Mouse (Mus musculus) neutrophil, adult 65 days (primary cell): ENCODE results near the gene Eps15l1. TPM values are rescaled to one million over a fixed set of nuclear protein-coding genes. Genes with fewer than 3 reads are reported as not detected.

Experiments
- total RNA-seq: library from RNA; stranded (reverse); gene quantifications from 2 replicates; pipeline ENCODE4 v1.2.4, GENCODE M21; 2023

Gene Eps15l1
- 46.0 and 60.4 TPM in 2 replicates for total RNA-seq

GRCm38 (mm10) chr8:72421362-72422335, at the start of gene Eps15l1:
Gene Eps15l1 (minus strand): TSS chr8:72421460.

GRCm38 (mm10) chr8:72443338-72443993, 22.2 kb upstream of the Eps15l1 start, which contains the start of the genes Calr3 and 1700030K09Rik:
Gene Calr3 (minus strand): TSS chr8:72443870.
Gene 1700030K09Rik (plus strand): TSS chr8:72443880.

GRCm38 (mm10) chr8:72318801-72319322, 102.4 kb downstream of the Eps15l1 start, which contains the start of gene Klf2:
Gene Klf2 (plus strand): TSS chr8:72319033.

DNA sequence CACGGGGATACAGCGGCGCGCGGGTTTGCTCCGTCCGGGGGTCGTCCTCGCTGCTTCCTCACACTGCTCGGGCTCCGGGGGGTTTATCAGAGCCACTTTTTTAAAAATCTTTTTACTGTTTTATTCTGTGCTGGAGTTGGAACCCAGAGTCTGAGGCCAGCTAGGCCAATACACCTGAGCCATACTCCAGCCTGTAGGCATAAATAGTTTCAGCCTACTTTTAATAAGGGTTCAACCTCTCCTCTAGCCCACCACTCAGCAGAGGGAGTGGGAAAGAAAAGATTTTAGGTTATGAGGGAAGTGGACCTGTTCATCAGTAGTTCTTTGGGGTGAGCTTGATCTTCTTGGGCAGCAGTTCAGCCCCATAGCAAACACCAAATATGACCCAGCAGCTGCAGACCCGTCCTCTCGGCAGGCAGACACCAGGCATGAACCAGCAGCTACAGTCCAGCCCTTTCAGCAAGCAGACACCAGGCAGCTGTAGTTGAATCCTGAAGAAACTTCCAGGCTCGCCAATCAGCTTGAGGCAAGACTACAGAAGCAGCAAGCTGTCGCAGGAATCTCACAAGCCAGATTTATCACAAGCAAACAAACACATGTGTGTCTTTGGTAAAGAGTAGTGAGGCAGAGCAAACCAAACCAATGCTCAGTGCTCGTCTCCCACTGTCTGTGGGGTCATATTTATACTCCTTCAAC, 115.9 kb downstream of the Eps15l1 start, which contains the start of gene Gm10282:
TSS of gene Gm10282 (minus strand) at position 51 of the 696 bp plus-strand sequence.

Other genes starting within 250 kb of the Eps15l1 start
- gene Hsh2d, start 231.8 kb downstream of the Eps15l1 start, total RNA-seq: 12.8 and 17.4 TPM in 2 replicates
- 0.88 and 1.3 TPM in 2 replicates for gene Cib3, start 208.6 kb downstream of the Eps15l1 start, total RNA-seq
- gene Gm11034, start 207.8 kb downstream of the Eps15l1 start, total RNA-seq: not detected in 2 replicates
- 102 and 118 TPM in 2 replicates for gene Fam32a, start 201.7 kb downstream of the Eps15l1 start, total RNA-seq
- gene Ap1m1, start 181.4 kb downstream of the Eps15l1 start, total RNA-seq: 156 and 168 TPM in 2 replicates
- gene Gm10282, start 116.2 kb downstream of the Eps15l1 start, total RNA-seq: 63.1 and 91.0 TPM in 2 replicates
- gene Klf2, start 102.4 kb downstream of the Eps15l1 start, total RNA-seq: 2,209 and 2,764 TPM in 2 replicates
- gene Calr3, start 22.4 kb upstream of the Eps15l1 start, total RNA-seq: not detected in 2 replicates
- 0.79 and 1.6 TPM in 2 replicates for gene 1700030K09Rik, start 22.4 kb upstream of the Eps15l1 start, total RNA-seq
- gene Cherp, start 53.8 kb upstream of the Eps15l1 start, total RNA-seq: 62.2 and 65.7 TPM in 2 replicates
- 147 and 157 TPM in 2 replicates for gene Slc35e1, start 71.2 kb upstream of the Eps15l1 start, total RNA-seq
- gene Med26, start 126.8 kb upstream of the Eps15l1 start, total RNA-seq: 13.2 and 16.7 TPM in 2 replicates
- gene Smim7, start 149.6 kb upstream of the Eps15l1 start, total RNA-seq: 117 and 121 TPM in 2 replicates
- gene Tmem38a, start 150.6 kb upstream of the Eps15l1 start, total RNA-seq: 22.8 and 23.8 TPM in 2 replicates
- gene Nwd1, start 225.3 kb upstream of the Eps15l1 start, total RNA-seq: 0.41 and 0.47 TPM in 2 replicates